Mouse (Mus musculus) thymus, adult 2 months (tissue): ENCODE measurements around the gene Hand1. TPM values are rescaled to one million over a fixed set of nuclear protein-coding genes. Genes with fewer than 3 reads are reported as not detected.

Experiments used
- DNase-seq: peaks from one replicate; pipeline ENCODE4 v3.0.0; 2021
- H3K27ac ChIP-seq: fragments of 200-500 bp; 2 replicates; pipeline ENCODE4 v1.5.1; 2012; ENCODE audit warnings: low read length, control low read depth; ENCODE audit not compliant: control insufficient read depth, insufficient read depth
- H3K27me3 ChIP-seq: fragments of 200-500 bp; 2 replicates; pipeline ENCODE4 v1.6.1; 2012; ENCODE audit warnings: mild to moderate bottlenecking, low read length, moderate library complexity, mixed read lengths; ENCODE audit not compliant: control insufficient read depth, insufficient read depth
- H3K36me3 ChIP-seq: fragments of 200-500 bp; 2 replicates; pipeline ENCODE4 v1.6.1; 2012; ENCODE audit warnings: mild to moderate bottlenecking, low read length, moderate library complexity; ENCODE audit not compliant: control insufficient read depth, insufficient read depth
- H3K4me1 ChIP-seq: fragments of 200-500 bp; replicated peaks from 2 replicates; pipeline ENCODE4 v1.6.1; 2012; ENCODE audit warnings: low read length; ENCODE audit not compliant: control insufficient read depth, insufficient read depth
- H3K4me3 ChIP-seq: fragments of 200-500 bp; 2 replicates; pipeline ENCODE4 v1.5.1; 2012; ENCODE audit warnings: mild to moderate bottlenecking, low read length, control low read depth, moderate library complexity; ENCODE audit not compliant: control insufficient read depth, insufficient read depth
- CTCF ChIP-seq: fragments of 200-500 bp; IDR thresholded peaks from 2 replicates; pipeline ENCODE4 v1.5.1; 2012; ENCODE audit warnings: mild to moderate bottlenecking, control low read depth, low read length, moderate library complexity, borderline replicate concordance; ENCODE audit not compliant: control insufficient read depth, poor library complexity, insufficient read depth; ENCODE audit errors: extremely low read depth
- POLR2A ChIP-seq: fragments of 200-500 bp; IDR thresholded peaks from 2 replicates; pipeline ENCODE4 v1.6.1; 2012; ENCODE audit warnings: mild to moderate bottlenecking, low read length, control low read depth, moderate library complexity; ENCODE audit not compliant: control insufficient read depth, poor library complexity, insufficient read depth; ENCODE audit errors: extremely low read depth
- WGBS: fragments of 180-500 bp; shearing (Covaris S2); methylation state at CpG from one replicate; pipeline ENCODE4 v1.1.7; 2018; 5-methylcytosine and 5-hydroxymethylcytosine counted together
- polyA plus RNA-seq: library from polyadenylated mRNA; depleted of rRNA; stranded (reverse); fragments of >200 nt; gene quantifications from 2 replicates; pipeline ENCODE4 v1.2.3, GENCODE M21; 2012

Gene Hand1
- polyA plus RNA-seq, 1 experiment = 0.30 TPM

DNA sequence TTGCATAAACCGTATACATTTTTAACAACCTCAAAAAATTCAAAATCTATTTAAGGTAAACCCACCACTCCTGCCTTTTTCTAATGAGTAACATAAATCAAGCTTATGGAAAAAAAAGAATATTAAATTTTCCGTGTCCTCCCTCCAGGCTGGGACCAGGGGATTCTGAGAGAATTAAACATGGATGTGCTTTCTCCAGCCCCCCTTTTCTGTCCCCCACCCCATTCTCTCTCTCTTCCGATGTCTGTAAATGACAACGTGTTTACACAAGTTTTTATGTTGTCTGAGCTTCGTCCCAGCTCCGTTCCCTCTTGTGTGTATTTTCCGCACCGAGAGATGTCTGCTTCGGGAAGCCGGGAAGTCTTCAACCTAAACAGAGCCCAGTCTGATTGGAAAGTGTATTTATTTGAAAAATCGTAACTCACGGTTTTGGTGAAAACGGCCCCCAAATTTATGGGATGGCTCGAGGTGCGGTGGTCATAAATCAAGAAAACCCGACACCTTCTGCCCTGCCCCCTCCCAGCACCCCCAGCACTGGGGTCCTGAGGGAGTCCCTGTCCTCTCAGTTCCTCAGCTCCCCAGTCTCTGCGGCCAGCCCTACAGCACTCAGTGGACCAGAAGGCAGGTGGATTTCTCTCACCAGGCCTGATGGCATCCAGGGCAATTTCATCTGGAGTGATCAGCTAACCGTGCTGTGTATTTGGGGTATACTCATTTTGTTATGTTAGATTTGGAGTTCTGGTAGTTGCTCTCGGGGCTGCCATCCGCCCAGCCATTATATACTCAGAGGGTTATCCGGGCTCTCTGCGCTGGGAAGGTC, 5.5 kb upstream of the Hand1 start:
- TF ChIP-seq POLR2A (no peak), CTCF (no peak)

DNA sequence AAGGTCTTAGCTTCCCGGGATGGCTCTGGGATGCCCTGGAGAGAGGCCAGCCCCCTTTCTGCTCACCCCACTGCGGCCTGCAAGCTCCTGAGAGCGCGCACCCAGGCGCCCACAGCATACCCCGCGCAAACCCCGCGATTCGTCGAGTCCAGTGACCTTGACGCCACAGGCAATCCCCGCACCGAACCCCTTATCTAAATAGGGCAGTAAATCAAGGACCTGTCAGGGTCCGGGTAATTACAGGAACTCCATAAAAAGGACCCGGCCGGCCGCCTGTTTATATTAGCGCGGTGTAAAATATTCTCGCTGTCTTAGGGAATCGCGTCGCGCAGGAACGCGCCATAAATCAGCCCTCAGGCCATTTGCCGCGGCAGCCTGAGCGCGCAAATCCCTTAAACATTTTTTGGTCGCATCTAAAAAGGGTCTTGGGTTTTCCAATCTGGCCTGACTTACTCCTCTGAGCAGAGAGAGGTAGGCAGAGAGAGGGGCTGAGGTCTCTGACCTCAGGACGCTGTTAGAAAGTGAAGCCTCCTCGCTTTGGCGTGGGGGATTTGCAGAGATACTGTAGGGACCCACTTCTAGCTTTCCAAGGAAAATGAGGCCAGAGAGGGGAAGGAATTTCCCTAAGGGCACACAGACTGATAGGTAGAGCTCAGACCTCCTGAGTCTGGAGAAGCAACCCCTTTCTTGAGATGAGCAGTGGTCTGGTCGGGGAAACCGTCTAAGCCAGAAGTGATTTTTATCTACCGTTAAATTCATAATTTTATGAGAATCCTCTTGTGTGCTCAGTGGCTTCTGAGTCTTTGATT, 4.5 kb upstream of the Hand1 start:
- Histone ChIP-seq H3K27me3 (peaks cover 38% of the 10 kb centered on the region), H3K4me3 (no peak overlapping the region), H3K27ac (no peak overlapping the region), H3K4me1 (no peaks in the 10 kb centered on the region), H3K36me3 (no peaks in the 10 kb centered on the region)
- WGBS = 7% methylated on average over 38 of the region's 38 CpGs
- TF ChIP-seq POLR2A (no peak), CTCF (no peak)
- no peak for DNase-seq

More for the DNA sequence above, 5.5 kb upstream of the Hand1 start:
- Histone ChIP-seq H3K36me3 (no peaks in the 10 kb centered on the region), H3K27ac (no peak overlapping the region), H3K27me3 (peaks cover 35% of the 10 kb centered on the region), H3K4me3 (no peak overlapping the region), H3K4me1 (no peaks in the 10 kb centered on the region)
- 27% methylated on average over 22 of the region's 22 CpGs for WGBS
- no peak for DNase-seq

DNA sequence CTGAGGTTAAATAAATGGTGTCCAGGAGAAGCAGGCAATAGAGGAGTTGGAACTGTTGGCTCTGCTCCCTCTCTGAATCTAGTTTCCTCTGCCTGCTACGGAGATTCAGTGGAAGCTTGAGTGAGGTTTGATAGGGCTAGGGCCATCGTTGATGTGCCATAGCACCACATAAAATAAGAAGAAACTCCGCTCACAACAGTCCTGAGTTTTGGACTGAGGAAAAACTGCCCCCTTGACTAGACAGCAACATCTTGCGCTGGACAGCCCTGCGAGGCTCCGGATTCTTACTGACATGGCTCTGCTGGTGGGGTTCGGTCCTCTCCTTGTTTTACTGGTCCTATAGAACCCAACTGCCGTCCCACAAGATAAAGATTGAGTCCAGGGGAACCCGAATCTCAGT, 3.8 kb upstream of the Hand1 start:
- no peak for TF ChIP-seq POLR2A
- TF ChIP-seq CTCF = no peak
- Histone ChIP-seq H3K27ac (no peak overlapping the region), H3K4me3 (no peak overlapping the region), H3K4me1 (no peaks in the 10 kb centered on the region), H3K27me3 (peaks cover 44% of the 10 kb centered on the region), H3K36me3 (no peaks in the 10 kb centered on the region)
- 35% methylated on average over 9 of the region's 9 CpGs for WGBS
- no peak for DNase-seq

DNA sequence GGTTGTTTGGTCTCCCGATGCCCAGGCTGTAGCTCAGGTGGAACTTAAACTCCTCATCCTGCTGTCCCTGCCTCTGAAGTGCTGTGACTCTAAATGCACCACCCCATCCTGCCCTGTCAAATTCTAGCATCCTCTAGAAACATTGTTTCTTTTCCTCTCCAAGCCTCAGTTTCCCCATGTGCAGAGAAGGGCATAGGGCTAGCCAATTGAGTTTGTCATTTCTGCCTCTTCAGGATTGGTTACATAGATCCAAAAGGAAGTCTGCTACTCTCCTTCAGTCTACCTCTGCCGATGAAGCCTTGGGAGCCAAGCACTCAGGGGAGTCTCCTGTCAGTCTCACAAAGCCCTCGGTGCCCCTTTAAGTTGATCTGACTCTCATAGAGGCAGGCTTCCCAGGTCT, 3.3 kb upstream of the Hand1 start:
- no peak for DNase-seq
- Histone ChIP-seq H3K36me3 (no peaks in the 10 kb centered on the region), H3K4me3 (no peak overlapping the region), H3K4me1 (no peaks in the 10 kb centered on the region), H3K27ac (no peak overlapping the region), H3K27me3 (peaks cover 47% of the 10 kb centered on the region)
- 28% methylated on average over 3 of the region's 3 CpGs for WGBS
- TF ChIP-seq POLR2A (no peak), CTCF (no peak)

DNA sequence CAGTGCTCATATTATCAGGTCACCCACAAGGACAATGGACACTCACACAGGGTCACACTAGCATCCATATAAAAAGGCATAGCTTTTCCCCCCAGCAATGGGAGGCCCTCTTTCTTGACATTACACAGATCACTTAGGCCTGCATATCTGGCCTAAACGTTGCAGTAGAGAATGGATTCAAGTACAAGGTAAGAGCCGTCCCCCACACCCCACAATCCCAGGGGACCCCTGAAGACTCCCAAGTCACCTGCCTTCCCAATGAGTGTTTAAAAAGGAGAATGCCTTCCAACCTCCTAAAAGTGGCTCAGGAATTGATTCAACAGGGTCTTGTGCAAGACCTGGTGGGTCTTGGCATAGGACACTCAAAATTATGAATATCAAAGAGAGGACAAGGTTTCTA, 2.7 kb upstream of the Hand1 start:
- Histone ChIP-seq H3K4me3 (no peak overlapping the region), H3K27me3 (peaks cover 47% of the 10 kb centered on the region), H3K4me1 (no peaks in the 10 kb centered on the region), H3K27ac (no peak overlapping the region), H3K36me3 (no peaks in the 10 kb centered on the region)
- 70% methylated on average over 2 of the region's 2 CpGs for WGBS
- TF ChIP-seq POLR2A = no peak
- DNase-seq = no peak

DNA sequence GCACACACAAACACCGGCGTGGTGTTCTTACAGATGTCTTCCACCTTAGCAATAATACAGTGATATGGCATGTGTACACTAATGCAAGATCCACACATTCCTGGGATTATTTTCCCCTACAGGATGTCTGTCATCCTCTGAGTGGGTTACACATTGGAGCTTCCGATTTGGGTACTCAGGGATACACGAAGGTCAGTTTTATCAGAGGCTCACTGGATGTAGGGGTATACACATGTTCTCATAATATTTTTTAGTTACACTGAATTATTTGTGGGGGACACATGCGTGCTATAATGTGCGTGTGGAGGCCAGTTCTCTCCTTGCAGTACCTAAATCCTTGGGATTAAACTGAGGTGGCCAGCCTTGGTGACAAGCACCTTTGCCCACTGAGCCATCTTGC, 1.4 kb upstream of the Hand1 start:
- WGBS = 33% methylated on average over 6 of the region's 6 CpGs
- H3K4me1 ChIP-seq = 0 out of 2 replicates have a peak, but pooled peaks cover under 1% of the 10 kb centered on the region
- no peak overlapping the region for H3K4me3 ChIP-seq
- TF ChIP-seq POLR2A (no peak), CTCF (no peak)
- H3K27ac ChIP-seq = no peak overlapping the region
- DNase-seq = no peak
- no peaks in the 10 kb centered on the region for H3K36me3 ChIP-seq
- peaks cover 52% of the 10 kb centered on the region for H3K27me3 ChIP-seq
